Mouse (Mus musculus) bone marrow, adult 2 months (tissue): ENCODE results near the gene Acot13. TPM values are rescaled to one million over a fixed set of nuclear protein-coding genes. Genes with fewer than 3 reads are reported as not detected.

Experiments used
- H3K27ac ChIP-seq: fragments of 200-500 bp; 2 replicates; pipeline ENCODE4 v1.5.1; 2012; ENCODE audit warnings: low read depth, mild to moderate bottlenecking, control low read depth, inconsistent platforms, low read length; ENCODE audit not compliant: control insufficient read depth, poor library complexity, insufficient read depth
- H3K4me1 ChIP-seq: fragments of 200-500 bp; 2 replicates; pipeline ENCODE4 v1.6.1; 2011; ENCODE audit warnings: low read length; ENCODE audit not compliant: control insufficient read depth, insufficient read depth
- H3K4me3 ChIP-seq: fragments of 200-500 bp; replicated peaks from 2 replicates; pipeline ENCODE3; 2011; ENCODE audit warnings: mild to moderate bottlenecking, low read depth, low read length, control low read depth; ENCODE audit not compliant: control insufficient read depth
- CTCF ChIP-seq: fragments of 200-500 bp; IDR thresholded peaks from 2 replicates; pipeline ENCODE4 v1.5.1; 2011; ENCODE audit warnings: low read length, control low read depth; ENCODE audit not compliant: control insufficient read depth, insufficient read depth
- POLR2A ChIP-seq: fragments of 200-500 bp; IDR thresholded peaks from 2 replicates; pipeline ENCODE4 v1.6.1; 2011; ENCODE audit warnings: low read depth, mild to moderate bottlenecking, control low read depth, low read length, borderline replicate concordance; ENCODE audit not compliant: control insufficient read depth
- WGBS: fragments of 180-500 bp; shearing (Covaris S2); methylation state at CpG from one replicate; pipeline ENCODE4 v1.1.7; 2018; 5-methylcytosine and 5-hydroxymethylcytosine counted together
- polyA plus RNA-seq: library from polyadenylated mRNA; stranded (reverse); fragments of >200 nt; gene quantifications from 2 replicates; pipeline ENCODE4 v1.2.4, GENCODE M21; 2011; ENCODE audit warnings: low replicate concordance; ENCODE audit not compliant: missing spikeins, insufficient read depth, insufficient read length

The Acot13 gene
- polyA plus RNA-seq, 1 experiment: 37.3 TPM

DNA sequence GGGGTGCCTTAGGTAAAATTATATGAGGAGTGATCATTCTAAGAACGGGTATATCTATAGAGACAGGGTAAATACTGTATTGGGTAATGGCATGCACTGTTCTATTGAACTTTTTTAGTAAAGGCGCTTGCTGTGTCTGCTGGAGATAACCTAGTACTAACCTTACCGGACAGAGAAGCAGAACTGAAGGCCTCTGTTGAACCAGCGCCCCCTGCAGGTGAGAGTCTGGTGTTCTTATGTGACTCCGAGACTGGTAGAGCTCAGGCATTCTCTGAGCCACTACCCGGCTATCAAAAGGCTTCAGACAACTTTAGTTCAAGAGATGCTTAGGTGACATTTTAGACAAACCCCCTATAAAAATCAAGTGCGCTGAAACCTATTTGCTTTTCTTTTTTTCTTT, 31.2 kb upstream of the Acot13 start:
- Histone ChIP-seq H3K4me1 (peaks cover 2% of the 10 kb centered on the region), H3K27ac (no peak overlapping the region), H3K4me3 (no peak overlapping the region)
- TF ChIP-seq CTCF (peak; percentile 55), POLR2A (no peak)
- WGBS: 56% methylated on average over 7 of the region's 7 CpGs

DNA sequence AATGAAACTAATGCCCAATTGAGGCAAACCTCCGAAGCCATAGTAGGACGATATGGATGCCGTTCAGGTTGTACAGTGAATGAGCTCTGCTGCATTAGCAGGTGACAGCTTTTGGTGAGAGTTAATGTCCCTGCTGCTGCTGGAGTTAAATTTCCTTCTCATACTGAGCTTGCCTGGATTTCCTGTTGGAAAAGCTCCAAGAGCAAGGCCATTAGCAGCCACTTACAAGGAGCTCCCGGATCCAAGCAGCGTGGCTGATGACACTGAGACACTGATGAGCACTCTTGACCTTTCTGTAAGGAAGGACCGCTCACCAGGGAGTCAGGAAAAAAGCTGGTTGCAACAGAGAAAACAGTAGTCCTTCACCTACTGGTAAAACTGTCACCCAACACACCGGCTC, 30.7 kb upstream of the Acot13 start:
- H3K4me1 ChIP-seq: peaks cover 2% of the 10 kb centered on the region
- H3K27ac ChIP-seq: no peak overlapping the region
- WGBS: 76% methylated on average over 7 of the region's 7 CpGs
- no peak overlapping the region for H3K4me3 ChIP-seq
- no peak for TF ChIP-seq POLR2A
- TF ChIP-seq CTCF: no peak

DNA sequence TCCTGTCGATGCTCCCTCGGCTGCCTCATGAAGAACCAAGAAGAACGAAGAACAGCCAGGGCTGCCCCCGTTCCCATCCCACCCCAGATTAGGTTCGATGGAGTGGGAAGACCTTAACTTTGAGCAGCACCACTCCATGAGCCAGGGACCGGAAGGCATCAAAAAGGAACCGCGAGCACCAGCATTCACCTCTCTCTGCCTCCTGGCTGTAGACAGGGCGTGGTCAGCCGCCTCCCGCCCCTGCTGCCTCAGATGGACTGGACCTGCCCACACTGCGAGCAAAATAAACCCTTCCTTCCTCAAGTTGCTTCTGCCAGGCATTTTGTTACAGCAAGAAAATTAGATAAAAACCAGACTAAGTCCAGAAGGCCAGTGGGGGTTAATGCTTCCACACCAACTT, 29.7 kb upstream of the Acot13 start:
- 72% methylated on average over 12 of the region's 12 CpGs for WGBS
- no peaks in the 10 kb centered on the region for H3K4me1 ChIP-seq

DNA sequence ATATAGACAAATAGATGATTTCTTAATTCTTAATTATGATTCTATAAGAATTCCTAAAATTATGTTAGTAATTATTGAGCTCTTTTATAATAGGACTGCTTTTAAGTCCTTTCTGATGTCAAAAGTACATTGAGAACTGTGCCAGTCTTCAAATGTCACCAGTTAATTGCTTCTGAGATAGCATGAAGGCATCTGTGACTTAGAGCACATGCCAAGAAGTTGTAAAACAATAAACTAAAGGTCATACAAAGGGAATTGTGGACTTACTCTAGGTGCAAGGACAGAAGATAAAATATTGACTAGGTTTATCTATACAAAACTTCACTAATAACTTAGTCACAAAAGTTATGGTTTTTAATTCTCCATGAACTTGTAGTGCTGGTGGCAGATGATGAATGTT, 27.8 kb upstream of the Acot13 start:
- TF ChIP-seq POLR2A (no peak), CTCF (no peak)
- Histone ChIP-seq H3K27ac (no peak overlapping the region), H3K4me3 (no peak overlapping the region), H3K4me1 (no peaks in the 10 kb centered on the region)

More for the DNA sequence above, 29.7 kb upstream of the Acot13 start:
- no peak overlapping the region for H3K27ac ChIP-seq
- no peak for TF ChIP-seq CTCF
- no peak for TF ChIP-seq POLR2A
- no peak overlapping the region for H3K4me3 ChIP-seq

DNA sequence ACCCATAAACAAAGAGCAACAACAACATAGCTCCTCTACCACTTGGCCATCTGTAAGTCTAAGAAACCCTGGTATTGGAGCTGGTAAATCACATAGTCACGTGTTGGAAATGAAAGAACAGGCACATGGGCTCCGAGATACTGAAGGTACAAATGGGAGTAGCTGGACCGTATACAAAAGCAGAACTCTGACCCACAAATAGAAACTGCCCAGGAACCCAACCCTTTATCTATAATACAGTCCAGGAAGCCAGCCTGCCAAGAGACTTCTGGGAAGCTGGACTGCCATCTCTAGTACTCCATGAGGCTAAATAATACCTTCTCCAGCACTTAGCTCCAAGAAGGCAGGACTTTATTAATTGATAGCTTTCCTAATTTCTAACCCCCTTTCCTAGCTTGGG, 21.2 kb upstream of the Acot13 start:
- Histone ChIP-seq H3K4me3 (no peak overlapping the region), H3K4me1 (no peaks in the 10 kb centered on the region), H3K27ac (no peak overlapping the region)
- TF ChIP-seq POLR2A: no peak
- TF ChIP-seq CTCF: no peak
- 51% methylated on average over 3 of the region's 3 CpGs for WGBS

DNA sequence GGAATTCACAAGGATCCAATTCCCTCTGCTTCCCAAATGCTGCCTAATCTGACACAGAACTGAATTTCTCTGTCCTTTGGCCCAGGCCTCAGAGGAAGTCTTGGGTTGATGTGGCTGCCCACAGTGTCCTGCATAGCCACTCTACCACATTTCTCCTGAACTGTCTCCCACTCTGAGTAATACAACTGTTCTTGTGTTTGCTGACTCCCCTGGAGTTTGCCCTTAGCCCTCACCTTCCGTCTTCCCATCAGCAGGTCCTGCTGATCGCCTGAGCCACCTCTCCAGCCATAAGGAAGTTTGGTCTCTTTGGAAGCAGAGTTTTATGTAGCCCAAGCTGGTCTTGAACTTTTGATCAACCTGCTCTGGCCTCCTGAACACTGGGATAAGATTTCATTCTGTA, 20.6 kb upstream of the Acot13 start:
- 72% methylated on average over 2 of the region's 2 CpGs for WGBS
- Histone ChIP-seq H3K27ac (no peak overlapping the region), H3K4me3 (no peak overlapping the region), H3K4me1 (no peaks in the 10 kb centered on the region)
- TF ChIP-seq CTCF (no peak), POLR2A (no peak)

DNA sequence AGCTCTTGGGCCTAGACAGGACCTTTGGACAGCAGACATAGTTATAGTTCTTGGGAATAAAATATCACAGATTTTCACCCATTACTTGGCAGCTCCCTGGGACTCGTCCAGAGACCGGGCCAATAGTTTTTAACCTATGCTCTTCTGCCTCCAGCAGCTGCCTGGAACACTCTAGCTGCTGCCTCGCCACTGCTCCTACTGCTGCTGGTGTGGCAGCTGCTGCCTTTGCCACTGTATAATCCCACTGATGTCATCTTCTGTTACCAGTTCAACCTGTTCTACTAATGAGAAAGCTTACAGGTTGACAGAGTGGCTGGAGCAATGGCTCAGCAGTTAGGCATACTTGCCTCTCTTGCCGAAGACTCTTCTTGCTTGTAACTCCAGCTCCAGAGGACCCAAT, 18.0 kb upstream of the Acot13 start:
- 87% methylated on average over 4 of the region's 4 CpGs for WGBS
- Histone ChIP-seq H3K4me3 (no peak overlapping the region), H3K4me1 (no peaks in the 10 kb centered on the region), H3K27ac (no peak overlapping the region)
- TF ChIP-seq CTCF (no peak), POLR2A (no peak)

DNA sequence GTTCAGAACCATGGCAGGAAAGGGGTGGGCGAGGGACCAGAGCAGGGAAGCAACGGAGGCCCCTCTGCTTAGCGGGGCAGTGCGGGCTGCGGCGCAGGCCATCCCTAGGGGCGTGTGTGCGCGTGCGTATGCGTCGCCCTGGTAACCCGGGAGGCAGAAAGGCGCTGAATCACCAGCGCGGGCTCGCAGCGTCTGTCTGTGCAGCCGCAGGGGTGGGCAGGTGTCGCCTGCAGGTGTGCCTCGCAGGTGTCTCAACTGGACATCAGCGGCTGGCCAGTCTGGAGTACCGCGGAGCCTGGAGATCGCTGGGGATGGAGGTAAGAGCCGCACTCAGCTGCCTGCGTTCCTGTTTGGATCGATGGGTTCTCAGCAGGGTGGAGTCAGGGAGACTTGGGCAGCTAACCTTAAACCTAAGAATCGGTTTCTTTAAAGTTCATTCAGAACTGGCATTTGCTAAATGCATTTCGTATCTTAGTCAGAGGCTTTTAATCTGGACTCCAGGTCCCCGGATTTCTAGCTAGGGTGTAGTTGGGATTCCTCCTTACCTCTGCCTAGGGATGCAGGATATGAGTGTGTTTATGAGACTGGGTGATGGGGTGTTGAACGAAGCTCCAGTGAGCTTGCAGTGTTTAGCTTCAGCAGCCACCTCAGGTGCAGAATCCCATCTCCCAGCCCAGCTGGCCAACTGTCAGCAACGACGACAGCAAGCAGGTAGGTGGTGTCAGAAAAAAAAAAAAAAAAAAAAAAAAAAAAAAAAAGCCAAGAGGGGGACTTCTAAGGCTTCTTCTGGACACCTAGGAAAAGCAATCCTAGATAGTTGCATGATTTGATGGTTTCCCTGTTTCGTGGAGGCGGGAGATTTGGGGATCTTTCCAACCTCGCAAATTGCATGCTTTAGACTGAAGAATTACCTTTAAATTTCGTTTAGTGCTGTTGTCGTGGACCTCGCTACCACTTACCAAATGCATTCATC, 13.9 kb upstream of the Acot13 start, which contains the start of gene D130043K22Rik:
TSS of gene D130043K22Rik (plus strand) at position 153 of the 973 bp plus-strand sequence.
- Histone ChIP-seq H3K4me1 (no peaks in the 10 kb centered on the region), H3K27ac (no peak within 1 kb of the TSS), H3K4me3 (no peak within 1 kb of the TSS)
- WGBS: 18% methylated on average over 40 of the region's 40 CpGs
- TF ChIP-seq CTCF: no peak
- no peak for TF ChIP-seq POLR2A
